ENCODE assay signal across 17 mouse cellular contexts in genomic region chr13:100841741-100842140, GRCm38 (mm10). TPM values are rescaled to one million over a fixed set of nuclear protein-coding genes. Genes with fewer than 3 reads are reported as not detected.
"Had no signal": no experiment of that assay in that cellular context is flagged by ENCODE, and none has a peak within 500 bp of the region (broad histone marks: within the 10 kb centered on the region; RNA-seq: fewer than 3 reads in every experiment).

No protein-coding gene starts in this region.

- DNase-seq: gastrocnemius, adult 2 months; gastrocnemius, postnatal 10 days; gastrocnemius, postnatal 25 days; heart, adult 2 months; heart, postnatal 10 days; heart, postnatal 4 days; kidney, postnatal 4 days; liver, embryonic 13.5 days had no signal

- H3K4me1 ChIP-seq: hindbrain, embryonic 10.5 days; hindbrain, embryonic 12.5 days; intestine, embryonic 15.5 days; limb, embryonic 10.5 days; limb, embryonic 12.5 days; liver, embryonic 13.5 days; liver, embryonic 15.5 days had no signal

- H3K27me3 ChIP-seq: hindbrain, embryonic 12.5 days; intestine, embryonic 15.5 days; limb, embryonic 12.5 days; liver, embryonic 13.5 days; liver, embryonic 15.5 days had no signal

- H3K9ac ChIP-seq: hindbrain, embryonic 12.5 days; hindbrain, embryonic 14.5 days; intestine, embryonic 15.5 days; limb, embryonic 12.5 days; liver, embryonic 13.5 days; liver, embryonic 15.5 days had no signal

- H3K4me3 ChIP-seq: gastrocnemius, adult 2 months; heart, adult 2 months; hindbrain, embryonic 10.5 days; hindbrain, embryonic 12.5 days; intestine, embryonic 15.5 days; layer of hippocampus, adult 2 months; left cerebral cortex, adult 2 months; limb, embryonic 10.5 days; limb, embryonic 12.5 days; liver, embryonic 13.5 days; liver, embryonic 15.5 days had no signal

- H3K27ac ChIP-seq: gastrocnemius, adult 2 months; heart, adult 2 months; hindbrain, embryonic 10.5 days; hindbrain, embryonic 12.5 days; hindbrain, embryonic 14.5 days; intestine, embryonic 15.5 days; layer of hippocampus, adult 2 months; left cerebral cortex, adult 2 months; limb, embryonic 10.5 days; limb, embryonic 12.5 days; liver, embryonic 13.5 days; liver, embryonic 15.5 days had no signal

- H3K36me3 ChIP-seq: hindbrain, embryonic 10.5 days; hindbrain, embryonic 12.5 days; intestine, embryonic 15.5 days; limb, embryonic 10.5 days; limb, embryonic 12.5 days; liver, embryonic 13.5 days; liver, embryonic 15.5 days had no signal

RNA-seq across cellular contexts. Expression of gene Ccnb1, which starts 55.4 kb away (rescaled TPM):
- total RNA-seq: gastrocnemius, adult 2 months had no signal
